Mouse (Mus musculus) lung, adult 2 months (tissue): ENCODE results near the gene Wdr62. TPM values are rescaled to one million over a fixed set of nuclear protein-coding genes. Genes with fewer than 3 reads are reported as not detected.

Experiments used
- DNase-seq: peaks from one replicate; pipeline ENCODE4 v3.0.0; 2022
- H3K4me1 ChIP-seq: fragments of 200-500 bp; 2 replicates; pipeline ENCODE4 v1.6.1; 2011; ENCODE audit warnings: low read length; ENCODE audit not compliant: control insufficient read depth, insufficient read depth
- H3K4me3 ChIP-seq: fragments of 200-500 bp; replicated peaks from 2 replicates; pipeline ENCODE3; 2011; ENCODE audit warnings: low read depth, mild to moderate bottlenecking, control low read depth, low read length; ENCODE audit errors: extremely low read depth
- CTCF ChIP-seq: fragments of 200-500 bp; IDR thresholded peaks from 2 replicates; pipeline ENCODE4 v1.5.1; 2011; ENCODE audit warnings: mild to moderate bottlenecking, low read length, control low read depth; ENCODE audit not compliant: insufficient read depth
- POLR2A ChIP-seq: fragments of 200-500 bp; IDR thresholded peaks from 2 replicates; pipeline ENCODE4 v1.6.1; 2011; ENCODE audit warnings: low read depth, mild to moderate bottlenecking, control low read depth, low read length, borderline replicate concordance; ENCODE audit errors: extremely low read depth
- WGBS: fragments of 180-500 bp; shearing (Covaris S2); methylation state at CpG from one replicate; pipeline ENCODE4 v1.1.7; 2018; 5-methylcytosine and 5-hydroxymethylcytosine counted together
- polyA plus RNA-seq: library from polyadenylated mRNA; depleted of rRNA; stranded (reverse); fragments of >200 nt; gene quantifications from 2 replicates; pipeline ENCODE4 v1.2.3, GENCODE M21; 2012; rRNA removed

The Wdr62 gene
- polyA plus RNA-seq, 1 experiment, result 24.9 TPM

- peaks cover 4% of the 10 kb centered on the region; the same call in 1 of the 2 replicates for H3K4me1 ChIP-seq
- H3K4me3 ChIP-seq, result no peak overlapping the region
- TF ChIP-seq CTCF (no peak), POLR2A (no peak)
- 44% methylated on average over 5 of the region's 5 CpGs for WGBS
- no peak for DNase-seq
Measured at GRCm38 (mm10) chr7:30197592-30198129, 82.6 kb downstream of the Wdr62 start.

DNA sequence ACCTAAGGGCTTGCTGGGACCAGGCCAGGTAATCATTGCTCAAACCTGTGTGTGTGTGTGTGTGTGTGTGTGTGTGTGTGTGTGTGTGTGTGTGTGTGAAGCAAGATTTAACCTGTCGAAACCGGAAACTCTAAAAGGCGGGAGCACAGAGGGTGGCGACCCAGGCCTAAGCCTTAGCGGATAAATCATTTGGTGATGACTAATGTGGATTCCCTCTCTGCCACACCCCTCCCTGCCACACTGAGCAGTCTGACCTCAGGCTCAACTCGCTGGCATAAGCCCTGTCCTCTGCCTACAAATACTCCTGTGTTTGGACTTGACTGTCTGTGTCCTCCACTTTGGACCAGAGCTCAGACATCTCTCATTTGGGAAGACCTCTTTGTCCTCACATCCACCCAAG lies 84.0 kb downstream of the Wdr62 start:
- DNase-seq, result no peak
- H3K4me3 ChIP-seq, result no peak overlapping the region
- WGBS, result 54% methylated on average over 6 of the region's 6 CpGs
- peaks cover 4% of the 10 kb centered on the region; the same call in 1 of the 2 replicates for H3K4me1 ChIP-seq
- TF ChIP-seq CTCF (no peak), POLR2A (no peak)

GRCm38 (mm10) chr7:30195461-30195860 lies 84.8 kb downstream of the Wdr62 start:
- no peak overlapping the region for H3K4me3 ChIP-seq
- WGBS, result 66% methylated on average over 6 of the region's 6 CpGs
- H3K4me1 ChIP-seq, result peaks cover 4% of the 10 kb centered on the region; the same call in 1 of the 2 replicates
- no peak for DNase-seq
- TF ChIP-seq POLR2A (no peak), CTCF (no peak)

DNA sequence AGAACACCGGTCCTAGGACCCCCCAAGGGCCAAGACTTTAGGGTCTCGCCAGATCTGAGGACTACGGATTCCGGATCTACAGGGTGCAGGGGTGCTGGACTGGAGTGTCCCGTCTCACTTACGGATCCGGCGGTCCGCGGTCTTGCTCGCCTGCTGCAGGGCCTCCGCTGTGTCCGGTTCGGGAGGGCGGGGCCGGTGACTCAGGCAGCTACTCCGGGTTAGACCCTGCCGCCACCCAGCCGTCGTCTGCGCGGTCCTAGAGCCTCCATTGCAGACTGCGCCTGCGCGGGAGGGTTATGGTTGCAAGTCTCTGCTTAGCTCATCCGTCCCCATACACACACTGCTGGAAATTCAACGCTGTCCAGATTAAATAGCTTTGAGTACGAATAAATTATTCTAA lies 85.3 kb downstream of the Wdr62 start:
- TF ChIP-seq POLR2A (peak; percentile 90), CTCF (no peak)
- H3K4me3 ChIP-seq, result peak overlapping the region; percentile 71
- DNase-seq, result peak; percentile 87
- peaks cover 4% of the 10 kb centered on the region; the same call in 1 of the 2 replicates for H3K4me1 ChIP-seq
- WGBS, result 0% methylated on average over 28 of the region's 28 CpGs

- peaks cover 4% of the 10 kb centered on the region; the same call in 1 of the 2 replicates for H3K4me1 ChIP-seq
- DNase-seq, result peak; percentile 48
- under 1% methylated on average over 26 of the region's 26 CpGs for WGBS
- TF ChIP-seq CTCF (no peak), POLR2A (no peak)
- peak overlapping the region; percentile 71 for H3K4me3 ChIP-seq
Measured at GRCm38 (mm10) chr7:30194101-30194831, 86.0 kb downstream of the Wdr62 start.

DNA sequence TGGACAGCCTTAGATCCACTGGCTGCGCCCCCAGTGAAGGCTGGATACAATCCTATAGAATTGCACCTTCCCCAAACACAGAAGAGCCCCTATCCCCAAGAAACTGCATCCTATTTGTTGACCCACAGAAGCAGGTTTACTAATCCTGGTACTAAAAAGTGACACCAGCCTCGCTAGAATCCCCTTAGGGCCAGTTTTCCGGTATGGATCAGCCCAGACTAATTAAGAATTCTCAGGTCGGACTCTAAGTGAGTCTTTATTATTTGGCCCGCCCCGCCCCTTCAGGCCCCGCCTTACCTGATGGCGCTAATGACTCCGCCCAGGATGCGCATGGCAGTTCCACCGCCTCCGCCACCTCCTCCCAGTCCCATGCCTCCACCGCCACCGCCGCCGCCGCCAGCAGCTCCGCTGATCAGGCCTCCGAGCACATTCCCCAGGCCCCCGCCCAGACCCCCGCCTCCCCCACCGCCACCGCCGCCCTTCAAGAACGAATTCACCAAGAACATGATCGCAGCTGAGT lies 86.6 kb downstream of the Wdr62 start:
- whole genome bisulfite sequencing, result 2% methylated on average over 26 of the region's 26 CpGs
- peaks cover 4% of the 10 kb centered on the region; the same call in 1 of the 2 replicates for H3K4me1 ChIP-seq
- peak overlapping the region; percentile 71 for H3K4me3 ChIP-seq
- TF ChIP-seq POLR2A (no peak), CTCF (no peak)
- DNase-seq, result peak; percentile 81

DNA sequence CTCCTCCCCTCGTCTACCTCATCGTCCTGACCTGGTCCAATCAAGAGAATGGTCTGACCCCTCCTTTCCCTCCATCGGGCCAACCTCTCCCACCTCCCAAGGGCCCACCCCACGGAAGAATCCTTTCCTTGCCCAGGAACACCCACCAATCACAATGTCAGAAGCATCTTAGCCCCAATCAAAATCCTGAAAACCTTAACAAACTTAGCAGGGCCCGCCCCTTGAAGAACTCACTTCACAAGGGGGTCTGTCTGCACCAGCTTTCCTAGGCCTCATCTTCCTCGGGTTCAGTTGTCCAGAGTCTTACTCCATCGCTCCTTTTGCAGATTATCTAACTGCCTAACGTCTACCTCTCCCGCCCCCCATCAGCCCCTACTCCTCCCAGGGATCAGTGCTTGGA lies 87.2 kb downstream of the Wdr62 start:
- TF ChIP-seq CTCF (no peak), POLR2A (no peak)
- Histone ChIP-seq H3K4me3 (no peak overlapping the region), H3K4me1 (peaks cover 4% of the 10 kb centered on the region; the same call in 1 of the 2 replicates)
- DNase-seq, result no peak
- 48% methylated on average over 9 of the region's 9 CpGs for WGBS

GRCm38 (mm10) chr7:30192088-30192487 lies 88.1 kb downstream of the Wdr62 start:
- TF ChIP-seq POLR2A (no peak), CTCF (no peak)
- no peak overlapping the region for H3K4me3 ChIP-seq
- WGBS, result 86% methylated on average over 12 of the region's 12 CpGs
- H3K4me1 ChIP-seq, result peaks cover 4% of the 10 kb centered on the region; the same call in 1 of the 2 replicates
- no peak for DNase-seq

Other genes with a start within 250 kb of the Wdr62 start
- 3.6 and 4.9 TPM in 2 replicates for gene Zfp14, start 229.0 kb downstream of the Wdr62 start, polyA plus RNA-seq
- 0.31 and 1.0 TPM in 2 replicates for gene Zfp82, start 207.5 kb downstream of the Wdr62 start, polyA plus RNA-seq
- not detected in 2 replicates for gene Gm26920, start 190.0 kb downstream of the Wdr62 start, polyA plus RNA-seq
- 1.1 and 1.2 TPM in 2 replicates for gene Zfp566, start 189.9 kb downstream of the Wdr62 start, polyA plus RNA-seq
- 11.4 and 17.6 TPM in 2 replicates for gene Zfp260, start 185.6 kb downstream of the Wdr62 start, polyA plus RNA-seq
- 0.88 and 1.8 TPM in 2 replicates for gene Zfp382, start 158.5 kb downstream of the Wdr62 start, polyA plus RNA-seq
- 9.5 and 14.8 TPM in 2 replicates for gene Zfp146, start 110.7 kb downstream of the Wdr62 start, polyA plus RNA-seq
- 14.1 and 42.3 TPM in 2 replicates for gene Cox7a1, start 96.3 kb downstream of the Wdr62 start, polyA plus RNA-seq
- gene Capns1, start 81.6 kb downstream of the Wdr62 start, polyA plus RNA-seq, result 784 and 1,083 TPM in 2 replicates
- gene Polr2i, start 48.5 kb downstream of the Wdr62 start, polyA plus RNA-seq, result 95.6 and 110 TPM in 2 replicates
- gene Tbcb, start 48.1 kb downstream of the Wdr62 start, polyA plus RNA-seq, result 38.4 and 41.6 TPM in 2 replicates
- gene Ovol3, start 44.7 kb downstream of the Wdr62 start, polyA plus RNA-seq, result not detected in 2 replicates
- 0.21 and 0.55 TPM in 2 replicates for gene Thap8, start 325 bp downstream of the Wdr62 start, polyA plus RNA-seq
- 7.7 and 7.9 TPM in 2 replicates for gene Clip3, start 11.3 kb upstream of the Wdr62 start, polyA plus RNA-seq
- gene Alkbh6, start 28.3 kb upstream of the Wdr62 start, polyA plus RNA-seq, result 141 and 163 TPM in 2 replicates
- gene Syne4, start 34.4 kb upstream of the Wdr62 start, polyA plus RNA-seq, result 14.5 and 21.5 TPM in 2 replicates
- gene E130208F15Rik, start 41.3 kb upstream of the Wdr62 start, polyA plus RNA-seq, result 0.50 and 0.55 TPM in 2 replicates
- gene Sdhaf1, start 43.5 kb upstream of the Wdr62 start, polyA plus RNA-seq, result 14.2 and 21.4 TPM in 2 replicates
- gene Lrfn3, start 82.4 kb upstream of the Wdr62 start, polyA plus RNA-seq, result 8.7 and 10.9 TPM in 2 replicates
- gene Tyrobp, start 133.3 kb upstream of the Wdr62 start, polyA plus RNA-seq, result 328 and 425 TPM in 2 replicates
- gene Hcst, start 139.4 kb upstream of the Wdr62 start, polyA plus RNA-seq, result 33.9 and 37.1 TPM in 2 replicates
- 7.2 and 8.6 TPM in 2 replicates for gene Nfkbid, start 141.3 kb upstream of the Wdr62 start, polyA plus RNA-seq
- 9.5 and 11.8 TPM in 2 replicates for gene Aplp1, start 165.1 kb upstream of the Wdr62 start, polyA plus RNA-seq
- not detected in 2 replicates for gene Kirrel2, start 177.3 kb upstream of the Wdr62 start, polyA plus RNA-seq
- gene Nphs1, start 177.9 kb upstream of the Wdr62 start, polyA plus RNA-seq, result not detected in 2 replicates
- gene Prodh2, start 213.2 kb upstream of the Wdr62 start, polyA plus RNA-seq, result 0.12 TPM in 1 of 2 replicates, not detected in the other